Comparison of ENCODE assay signal across 8 mouse cellular contexts in the genomic region with DNA sequence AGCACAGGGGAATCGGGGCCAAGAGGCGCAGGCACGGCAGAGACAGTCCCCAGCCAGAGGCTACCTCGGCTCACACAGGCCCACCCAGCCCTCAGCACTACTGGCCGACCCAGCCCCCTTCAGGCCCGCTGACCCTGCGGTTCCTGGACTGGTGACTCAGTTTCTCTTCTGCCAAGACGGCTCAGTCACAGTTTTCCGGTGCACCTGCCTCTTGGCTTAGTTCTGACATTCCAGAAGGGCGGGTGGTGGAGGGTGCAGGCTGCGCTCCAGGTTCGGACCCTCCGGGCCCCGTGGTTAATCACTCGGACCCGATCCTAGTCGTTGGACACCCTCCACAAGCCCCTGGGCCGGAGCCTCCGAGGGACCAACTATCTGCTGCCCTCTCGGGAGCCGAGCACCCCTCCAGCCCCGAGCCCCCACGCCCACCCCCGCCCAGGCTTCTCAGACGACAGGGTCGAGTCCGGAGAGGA. TPM values are rescaled to one million over a fixed set of nuclear protein-coding genes. Genes with fewer than 3 reads are reported as not detected.
DNase-seq lines count a peak whose midpoint lies in the region; TF ChIP-seq lines count a peak whose summit lies in the region.

No protein-coding gene starts in this region.

- H3K79me3 ChIP-seq in C2C12 (ENCODE audit: low read depth): peaks cover 8% of the 10 kb centered on the region

- peak overlapping the region; percentile 94 for H3K4me3 ChIP-seq in heart, embryonic 10.5 days
- H3K4me3 ChIP-seq in C2C12 (ENCODE audit: insufficient read depth, poor library complexity, severe bottlenecking): peak overlapping the region; percentile 60
- peak overlapping the region; percentile 97 for H3K4me3 ChIP-seq in embryonic facial prominence, embryonic 10.5 days
- peak overlapping the region; percentile 95 for H3K4me3 ChIP-seq in midbrain, embryonic 10.5 days

- H3K79me2 ChIP-seq in C2C12 (ENCODE audit: control insufficient read depth, insufficient read depth): peaks cover 29% of the 10 kb centered on the region

- DNase-seq in heart, embryonic 10.5 days (ENCODE audit: low spot score): no peak
- no peak for DNase-seq in heart, postnatal 25 days (ENCODE audit: low spot score)
- no peak for DNase-seq in embryonic facial prominence, embryonic 10.5 days (ENCODE audit: low spot score)
- peak; percentile 47 for DNase-seq in induced T-regulatory cell, adult 2 months (ENCODE audit: low read depth)
- DNase-seq in midbrain, embryonic 10.5 days (ENCODE audit: low spot score): no peak
- no peak for DNase-seq in retina, postnatal 1 day
- no peak for DNase-seq in frontal cortex, adult 2 months (ENCODE audit: extremely low spot score in 1 of 2, low spot score in 1 of 2)

- peaks cover 32% of the 10 kb centered on the region for H3K4me1 ChIP-seq in heart, embryonic 10.5 days
- peaks cover 26% of the 10 kb centered on the region for H3K4me1 ChIP-seq in embryonic facial prominence, embryonic 10.5 days
- H3K4me1 ChIP-seq in midbrain, embryonic 10.5 days: peaks cover 29% of the 10 kb centered on the region

- peak overlapping the region; percentile 94 for H3K27ac ChIP-seq in heart, embryonic 10.5 days
- peak overlapping the region; percentile 97 for H3K27ac ChIP-seq in embryonic facial prominence, embryonic 10.5 days (replicated peaks)
- H3K27ac ChIP-seq in midbrain, embryonic 10.5 days (replicated peaks): peak overlapping the region; percentile 96

- intact Hi-C loops in heart, postnatal 25 days (cut with DNase I): no loop called here

- TF ChIP-seq CTCF in C2C12 (IDR thresholded peaks at IDR 0.05; ENCODE audit: control insufficient read depth, insufficient read depth, insufficient read length): no peak

- peaks cover 39% of the 10 kb centered on the region for H3K36me3 ChIP-seq in heart, embryonic 10.5 days
- H3K36me3 ChIP-seq in C2C12 (ENCODE audit: control insufficient read depth, insufficient read depth): peaks cover 6% of the 10 kb centered on the region
- peaks cover 37% of the 10 kb centered on the region for H3K36me3 ChIP-seq in embryonic facial prominence, embryonic 10.5 days (replicated peaks)
- H3K36me3 ChIP-seq in midbrain, embryonic 10.5 days: peaks cover 35% of the 10 kb centered on the region

- H3K9me3 ChIP-seq in heart, embryonic 10.5 days: no peaks in the 10 kb centered on the region
- H3K9me3 ChIP-seq in embryonic facial prominence, embryonic 10.5 days: no peaks in the 10 kb centered on the region
- H3K9me3 ChIP-seq in midbrain, embryonic 10.5 days (replicated peaks): no peaks in the 10 kb centered on the region

- peak overlapping the region; percentile 83 for H3ac ChIP-seq in C2C12 (ENCODE audit: control insufficient read depth, insufficient read length, low read depth)

- 2% methylated on average over 27 of the region's 27 CpGs for WGBS in heart, embryonic 10.5 days
- 4% methylated on average over 27 of the region's 27 CpGs for WGBS in embryonic facial prominence, embryonic 10.5 days
- 2% methylated on average over 27 of the region's 27 CpGs for WGBS in midbrain, embryonic 10.5 days

- no peaks in the 10 kb centered on the region for H3K27me3 ChIP-seq in heart, embryonic 10.5 days (ENCODE audit: insufficient read depth, poor library complexity, severe bottlenecking)
- no peaks in the 10 kb centered on the region for H3K27me3 ChIP-seq in C2C12 (ENCODE audit: control insufficient read depth, insufficient read depth, insufficient read length)
- H3K27me3 ChIP-seq in embryonic facial prominence, embryonic 10.5 days (replicated peaks; ENCODE audit: low read depth, poor library complexity, severe bottlenecking): no peaks in the 10 kb centered on the region
- H3K27me3 ChIP-seq in midbrain, embryonic 10.5 days (ENCODE audit: low read depth, poor library complexity, severe bottlenecking): no peaks in the 10 kb centered on the region

TF ChIP-seq in C2C12, 6 proteins besides CTCF, POLR2A, EP300 and RAD21:
- TF ChIP-seq MYOG (IDR thresholded peaks at IDR 0.05; ENCODE audit: control insufficient read depth, extremely low read depth, insufficient read length) (no peak), FOSL1 (IDR thresholded peaks at IDR 0.05; ENCODE audit: insufficient read depth, low read length, poor library complexity, severe bottlenecking) (no peak), MYOD1 (IDR thresholded peaks at IDR 0.05; ENCODE audit: control insufficient read depth, insufficient read length, low read depth) (peak; percentile 71), USF1 (IDR thresholded peaks at IDR 0.05; ENCODE audit: low read depth) (no peak)

RNA-seq across cellular contexts. Expression of a gene that starts 0.7 kb away (rescaled TPM):
- polyA plus RNA-seq in heart, embryonic 10.5 days (2016; fragmentation: Nextera tagmentation; extraction: Ambion mirVana): 46.3 and 47.1 TPM in 2 replicates
- total RNA-seq in heart, postnatal 25 days (2021): 10 to 100 TPM; 40.2 to 43.2 TPM
- polyA plus RNA-seq in C2C12 (2012; fragmentation: generic; extraction: Trizol): 36.9 TPM
- polyA plus RNA-seq in embryonic facial prominence, embryonic 10.5 days (2016; fragmentation: Nextera tagmentation; extraction: Ambion mirVana): 53.3 and 54.0 TPM in 2 replicates
- 54.1 and 58.7 TPM in 2 replicates for polyA plus RNA-seq in midbrain, embryonic 10.5 days (2016; fragmentation: Nextera tagmentation; extraction: Ambion mirVana)
- polyA plus RNA-seq in frontal cortex, adult 2 months (2012; rRNA removed): 60.5 and 63.7 TPM in 2 replicates

RNA-seq across cellular contexts. Expression of a gene that starts 11.6 kb away (rescaled TPM):
- 6.8 and 9.5 TPM in 2 replicates for polyA plus RNA-seq in heart, embryonic 10.5 days (2016; fragmentation: Nextera tagmentation; extraction: Ambion mirVana)
- total RNA-seq in heart, postnatal 25 days (2021): 1 to 10 TPM in 1 of 2 experiments, under 1 TPM in 1; 0.88 to 1.2 TPM
- 2.2 TPM for polyA plus RNA-seq in C2C12 (2012; fragmentation: generic; extraction: Trizol)
- polyA plus RNA-seq in embryonic facial prominence, embryonic 10.5 days (2016; fragmentation: Nextera tagmentation; extraction: Ambion mirVana): 1.8 and 2.5 TPM in 2 replicates
- 0.16 and 0.28 TPM in 2 replicates for polyA plus RNA-seq in midbrain, embryonic 10.5 days (2016; fragmentation: Nextera tagmentation; extraction: Ambion mirVana)
- 1.2 and 1.9 TPM in 2 replicates for polyA plus RNA-seq in frontal cortex, adult 2 months (2012; rRNA removed)

RNA-seq across cellular contexts. Expression of a gene that starts 12.6 kb away (rescaled TPM):
- 199 and 204 TPM in 2 replicates for polyA plus RNA-seq in heart, embryonic 10.5 days (2016; fragmentation: Nextera tagmentation; extraction: Ambion mirVana)
- total RNA-seq in heart, postnatal 25 days (2021): 100 to 1,000 TPM; 326 to 329 TPM
- polyA plus RNA-seq in C2C12 (2012; fragmentation: generic; extraction: Trizol): 200 TPM
- polyA plus RNA-seq in embryonic facial prominence, embryonic 10.5 days (2016; fragmentation: Nextera tagmentation; extraction: Ambion mirVana): 169 and 185 TPM in 2 replicates
- 161 and 178 TPM in 2 replicates for polyA plus RNA-seq in midbrain, embryonic 10.5 days (2016; fragmentation: Nextera tagmentation; extraction: Ambion mirVana)
- polyA plus RNA-seq in frontal cortex, adult 2 months (2012; rRNA removed): 97.2 and 102 TPM in 2 replicates

RNA-seq across cellular contexts. Expression of a gene that starts 28.7 kb away (rescaled TPM):
- 43.6 and 52.3 TPM in 2 replicates for polyA plus RNA-seq in heart, embryonic 10.5 days (2016; fragmentation: Nextera tagmentation; extraction: Ambion mirVana)
- total RNA-seq in heart, postnatal 25 days (2021): 10 to 100 TPM; 37.0 to 41.7 TPM
- polyA plus RNA-seq in C2C12 (2012; fragmentation: generic; extraction: Trizol): 73.0 TPM
- polyA plus RNA-seq in embryonic facial prominence, embryonic 10.5 days (2016; fragmentation: Nextera tagmentation; extraction: Ambion mirVana): 50.4 and 54.1 TPM in 2 replicates
- 44.8 and 50.2 TPM in 2 replicates for polyA plus RNA-seq in midbrain, embryonic 10.5 days (2016; fragmentation: Nextera tagmentation; extraction: Ambion mirVana)
- 144 and 153 TPM in 2 replicates for polyA plus RNA-seq in frontal cortex, adult 2 months (2012; rRNA removed)

RNA-seq across cellular contexts. Expression of a gene that starts 46.0 kb away (rescaled TPM):
- polyA plus RNA-seq in heart, embryonic 10.5 days (2016; fragmentation: Nextera tagmentation; extraction: Ambion mirVana): 25.5 and 25.8 TPM in 2 replicates
- total RNA-seq in heart, postnatal 25 days (2021): 1 to 10 TPM; 4.6 to 4.9 TPM
- polyA plus RNA-seq in C2C12 (2012; fragmentation: generic; extraction: Trizol): 17.5 TPM
- polyA plus RNA-seq in embryonic facial prominence, embryonic 10.5 days (2016; fragmentation: Nextera tagmentation; extraction: Ambion mirVana): 33.7 and 34.6 TPM in 2 replicates
- polyA plus RNA-seq in midbrain, embryonic 10.5 days (2016; fragmentation: Nextera tagmentation; extraction: Ambion mirVana): 26.6 and 27.0 TPM in 2 replicates
- 22.0 and 25.4 TPM in 2 replicates for polyA plus RNA-seq in frontal cortex, adult 2 months (2012; rRNA removed)
